Mouse (Mus musculus) kidney, postnatal 14 days (tissue): ENCODE data around the gene Hfe.
A peak's percentile ranks its signal among the peaks of the same experiment; 100 is the strongest.

Source experiments
- DNase-seq: peaks from one replicate; pipeline ENCODE4 v3.0.0; 2022; ENCODE audit warnings: mixed read lengths

Hfe gene

GRCm38 (mm10) chr13:23710374-23711089 is at the start of gene Hfe:
TSS of gene Hfe (minus strand) at chr13:23710854.
- peak; percentile 63 for DNase-seq

GRCm38 (mm10) chr13:23759916-23760239 is 49.2 kb upstream of the Hfe start:
- no peak for DNase-seq

DNA sequence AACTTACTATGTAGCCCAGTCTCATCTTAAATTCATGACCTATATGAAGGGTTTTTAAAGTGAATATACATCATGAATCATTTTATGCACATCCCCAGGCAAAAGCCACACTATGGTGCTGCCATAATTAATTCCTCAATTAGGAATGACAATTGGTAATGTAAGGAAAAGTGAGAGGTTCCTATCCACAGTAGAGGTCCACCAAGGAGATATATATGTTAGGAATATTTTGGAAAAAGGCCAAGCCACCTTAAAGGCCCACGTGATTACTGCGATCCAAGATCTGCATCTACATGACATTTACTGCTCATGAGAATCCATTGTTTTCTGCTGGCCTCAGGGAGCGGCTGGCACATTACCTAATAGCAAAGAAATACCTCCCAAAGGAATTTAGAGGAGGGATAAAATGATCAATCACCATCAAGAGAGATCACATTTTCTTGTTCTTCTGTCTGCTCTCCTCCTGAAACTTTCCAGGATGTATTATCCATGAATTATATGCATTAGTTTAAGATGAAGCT is 48.7 kb upstream of the Hfe start:
- no peak for DNase-seq

DNA sequence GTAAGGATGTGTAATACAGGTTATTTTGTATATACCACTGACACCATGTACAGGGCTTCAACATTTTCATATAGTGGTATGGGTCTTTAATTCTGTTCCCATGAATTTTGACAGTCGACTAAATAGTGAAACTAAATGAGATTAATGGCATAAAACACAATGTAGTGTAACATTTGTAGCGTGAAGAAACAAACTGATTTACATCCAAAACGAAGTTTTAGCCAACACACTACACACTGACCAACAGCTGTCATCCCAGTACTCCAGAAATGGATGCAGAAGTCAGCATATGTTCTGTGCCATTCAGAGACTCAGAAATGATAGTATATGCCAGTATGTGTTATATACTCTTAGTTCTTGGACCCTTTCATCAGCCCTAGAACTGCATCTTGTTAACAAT is 47.3 kb upstream of the Hfe start:
- DNase-seq = no peak

DNA sequence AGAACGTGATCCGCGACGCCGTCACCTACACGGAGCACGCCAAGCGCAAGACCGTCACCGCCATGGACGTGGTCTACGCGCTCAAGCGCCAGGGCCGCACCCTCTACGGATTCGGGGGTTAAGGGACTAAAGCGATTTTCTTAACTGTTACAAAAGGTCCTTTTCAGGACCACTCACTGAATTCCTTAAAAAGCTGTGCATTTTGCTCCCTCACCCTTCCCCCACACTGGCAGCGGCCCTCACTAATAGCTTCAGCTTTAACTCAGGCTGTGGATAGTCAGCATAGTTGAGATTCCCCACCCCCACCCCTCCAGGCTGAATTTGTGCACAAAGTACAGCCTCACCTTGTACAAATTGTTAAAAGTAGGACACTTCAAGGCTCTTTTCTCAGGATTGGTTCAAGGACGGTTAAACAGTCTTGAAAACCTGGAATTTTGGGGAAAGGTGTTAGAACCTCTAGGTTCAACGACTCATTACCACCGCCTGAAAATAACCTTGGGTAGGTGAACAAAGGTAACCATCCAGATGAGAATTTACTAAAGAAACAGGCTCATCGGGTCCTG is 46.6 kb upstream of the Hfe start:
- no peak for DNase-seq

GRCm38 (mm10) chr13:23756790-23757189 is 46.1 kb upstream of the Hfe start, which contains the start of gene Hist1h4b:
TSS of gene Hist1h4b (plus strand) at chr13:23757013.
- peak; percentile 93 for DNase-seq

DNA sequence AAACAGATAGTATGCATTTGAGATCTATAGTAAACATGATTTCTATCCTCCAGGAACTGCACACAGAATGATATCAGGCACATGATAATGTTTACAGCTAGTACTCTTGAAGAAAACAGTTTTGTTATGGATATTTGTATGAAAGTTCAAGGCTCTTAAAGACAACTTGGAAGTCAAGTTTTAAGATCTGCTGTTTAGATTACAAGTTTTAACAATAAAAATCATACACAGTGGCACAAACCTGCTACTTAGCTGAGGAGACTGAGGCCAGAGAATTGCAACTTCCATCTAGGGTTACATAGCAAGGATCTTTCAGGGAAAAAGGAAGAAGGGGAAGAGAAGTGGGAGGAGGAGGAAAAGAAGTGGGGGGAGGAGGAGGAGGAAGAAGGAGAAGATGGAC is 44.3 kb upstream of the Hfe start:
- DNase-seq = no peak

DNA sequence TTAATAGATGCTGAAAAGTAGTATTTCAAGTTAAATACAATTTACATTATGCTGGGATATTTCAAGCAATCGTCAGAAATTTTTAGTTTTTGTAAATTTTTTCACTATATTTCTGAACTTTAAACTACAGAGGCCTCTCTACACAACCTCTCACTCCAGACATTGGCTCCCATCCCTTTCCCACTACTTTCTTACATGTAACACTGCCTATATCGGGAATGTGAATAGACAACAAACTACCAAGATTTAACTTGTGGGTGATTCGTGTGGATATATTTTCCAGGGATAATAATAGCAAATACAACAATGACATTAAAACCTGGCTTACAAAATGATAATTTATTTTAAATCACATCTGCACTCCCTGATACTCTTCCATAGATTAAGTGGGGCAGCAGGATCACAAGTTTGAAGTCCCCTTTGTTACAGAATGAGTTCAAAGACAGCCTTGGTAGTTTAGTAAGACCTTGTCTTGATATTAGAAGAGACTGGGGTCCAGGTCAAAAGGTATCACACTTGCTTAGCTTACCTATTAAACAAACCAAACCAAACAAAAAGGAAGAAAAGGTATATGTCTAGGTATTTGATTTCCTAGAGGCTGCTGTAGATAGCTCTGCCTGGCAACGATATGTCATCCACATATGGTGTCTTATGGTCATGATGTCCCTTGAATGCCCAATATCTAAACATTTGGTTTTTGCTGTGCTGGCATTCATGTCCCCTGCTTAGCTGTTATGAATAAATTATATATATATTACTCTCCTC is 42.8 kb upstream of the Hfe start:
- no peak for DNase-seq

- DNase-seq = no peak
Measured at GRCm38 (mm10) chr13:23752742-23753172, 42.1 kb upstream of the Hfe start.

DNA sequence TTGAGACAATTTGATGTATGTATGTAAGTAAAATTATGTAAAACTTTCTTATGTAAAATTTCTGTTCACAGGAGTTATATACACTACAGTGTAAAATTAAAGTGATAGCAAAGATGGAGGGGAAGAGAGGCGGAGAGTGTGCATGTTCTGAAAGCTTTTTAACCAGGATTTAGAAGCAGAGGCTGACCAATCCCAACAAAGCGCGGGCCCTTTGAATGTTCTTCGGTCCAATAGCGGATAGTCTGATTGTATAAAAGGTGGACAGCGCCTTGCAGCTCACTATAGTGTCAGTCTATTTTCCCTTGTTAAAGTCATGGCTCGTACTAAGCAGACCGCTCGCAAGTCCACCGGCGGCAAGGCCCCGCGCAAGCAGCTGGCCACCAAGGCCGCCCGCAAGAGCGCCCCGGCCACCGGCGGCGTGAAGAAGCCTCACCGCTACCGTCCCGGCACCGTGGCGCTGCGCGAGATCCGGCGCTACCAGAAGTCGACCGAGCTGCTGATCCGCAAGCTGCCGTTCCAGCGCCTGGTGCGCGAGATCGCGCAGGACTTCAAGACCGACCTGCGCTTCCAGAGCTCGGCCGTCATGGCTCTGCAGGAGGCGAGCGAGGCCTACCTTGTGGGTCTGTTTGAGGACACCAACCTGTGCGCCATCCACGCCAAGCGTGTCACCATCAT is 41.5 kb upstream of the Hfe start, which contains the start of gene Hist1h3b:
Gene Hist1h3b, plus strand, starts transcription at position 201 of the 675 bp plus-strand sequence.
- peak; percentile 92 for DNase-seq

GRCm38 (mm10) chr13:23751478-23751956 is 40.9 kb upstream of the Hfe start:
- DNase-seq = no peak

- peak; percentile 39 for DNase-seq
Measured at GRCm38 (mm10) chr13:23750839-23751477, 40.3 kb upstream of the Hfe start, which contains the start of gene Hist1h2ab. TSS of gene Hist1h2ab (plus strand) at chr13:23751126.

- DNase-seq = no peak
Measured at GRCm38 (mm10) chr13:23749563-23750121, 39.0 kb upstream of the Hfe start.

DNA sequence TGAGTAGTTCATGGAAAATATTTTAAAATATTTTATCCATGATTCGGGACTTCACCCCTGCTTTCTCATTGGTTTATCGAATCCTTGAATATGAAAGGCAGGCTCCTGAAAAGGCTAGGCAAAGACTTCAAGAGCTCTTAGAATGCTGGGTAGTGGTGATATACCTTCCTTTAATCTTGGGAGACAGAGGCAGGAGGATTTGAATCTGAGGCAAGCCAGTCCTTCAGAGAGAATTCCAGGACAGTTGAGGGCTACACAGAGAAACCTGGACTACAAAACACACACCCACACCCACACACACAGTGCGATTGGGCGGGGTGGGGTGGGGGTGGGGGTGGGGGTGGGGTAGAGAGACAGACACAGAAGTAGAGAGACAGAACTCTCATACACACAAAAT is 37.2 kb upstream of the Hfe start:
- DNase-seq = no peak

GRCm38 (mm10) chr13:23747081-23747891 is 36.6 kb upstream of the Hfe start:
- DNase-seq = no peak

GRCm38 (mm10) chr13:23746201-23747080 is 35.8 kb upstream of the Hfe start, which contains the start of gene Hist1h2bb:
TSS of gene Hist1h2bb (plus strand) at chr13:23746734.
- DNase-seq = peak; percentile 75

GRCm38 (mm10) chr13:23745381-23746161 is 34.9 kb upstream of the Hfe start, which contains the start of gene Hist1h3c:
TSS of gene Hist1h3c (minus strand) at chr13:23745602.
- DNase-seq = peak; percentile 91

DNA sequence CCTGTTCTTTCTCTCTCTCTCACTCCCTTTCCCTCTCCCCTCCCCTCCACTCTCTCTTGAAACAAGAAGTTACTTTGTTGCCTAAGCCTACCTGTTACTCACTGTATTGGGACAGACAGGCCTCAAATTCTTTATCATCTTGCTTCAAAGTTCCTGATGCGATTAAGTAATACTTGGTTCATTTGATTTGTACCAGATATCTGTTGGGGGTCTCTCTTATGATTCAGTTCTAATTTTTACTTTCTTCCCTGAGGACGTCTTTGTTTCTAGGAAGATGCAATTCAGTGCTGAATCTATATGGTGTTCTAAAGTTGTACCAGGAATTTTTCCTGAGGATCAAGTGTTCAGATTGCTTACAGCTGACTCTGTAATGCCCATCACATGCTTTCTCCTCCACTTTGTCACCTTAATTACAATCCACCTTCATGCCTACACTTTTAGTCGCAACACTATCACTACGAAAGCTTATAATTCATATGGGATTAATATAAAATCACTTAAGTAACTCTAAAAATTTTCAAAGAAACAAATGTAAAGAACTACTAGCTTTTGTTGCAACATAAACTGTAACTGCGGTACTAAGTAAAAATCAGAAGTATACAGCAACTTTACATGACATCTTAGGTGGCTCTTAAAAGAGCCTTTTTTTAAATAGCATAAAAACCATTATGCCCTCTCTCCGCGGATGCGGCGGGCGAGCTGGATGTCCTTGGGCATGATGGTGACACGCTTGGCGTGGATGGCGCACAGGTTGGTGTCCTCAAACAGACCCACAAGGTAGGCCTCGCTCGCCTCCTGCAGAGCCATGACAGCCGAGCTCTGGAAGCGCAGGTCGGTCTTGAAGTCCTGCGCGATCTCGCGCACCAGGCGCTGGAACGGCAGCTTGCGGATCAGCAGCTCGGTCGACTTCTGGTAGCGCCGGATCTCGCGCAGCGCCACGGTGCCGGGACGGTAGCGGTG is 34.0 kb upstream of the Hfe start:
- DNase-seq = no peak
